Mouse (Mus musculus): Measurements from ENCODE around the gene Pik3c2a.
A peak's percentile ranks its signal among the peaks of the same experiment; 100 is the strongest.

The Pik3c2a gene

GRCm38 (mm10) chr7:116292377-116292776 lies 150.9 kb downstream of the Pik3c2a start:
- DNase-seq, result no peak

- DNase-seq, result no peak
Measured at GRCm38 (mm10) chr7:116290559-116290958, 152.7 kb downstream of the Pik3c2a start.

- no peak for DNase-seq
Measured at GRCm38 (mm10) chr7:116288996-116289395, 154.3 kb downstream of the Pik3c2a start.

- DNase-seq, result peak; percentile 22
Measured at GRCm38 (mm10) chr7:116287959-116288358, 155.3 kb downstream of the Pik3c2a start.

Data from liver (tissue).